Mouse (Mus musculus) heart, embryonic 13.5 days (tissue): ENCODE results near the gene Zfp365. TPM values are rescaled to one million over a fixed set of nuclear protein-coding genes. Genes with fewer than 3 reads are reported as not detected.

Experiments
- ATAC-seq: fragments of 200-750 bp; cut with Nextera tagmentation; 2 replicates; pipeline ENCODE4 v1.8.0; 2017; ENCODE audit warnings: moderate TSS enrichment; ENCODE audit not compliant: insufficient number of reproducible peaks, low FRiP score, low TSS enrichment; ENCODE audit errors: extremely low read depth
- H3K27ac ChIP-seq: fragments of 300-500 bp; sonication (generic); replicated peaks from 2 replicates; pipeline ENCODE4 v1.5.1; 2015; ENCODE audit warnings: moderate library complexity, mild to moderate bottlenecking, inconsistent platforms
- H3K27me3 ChIP-seq: fragments of 300-500 bp; sonication (generic); replicated peaks from 2 replicates; pipeline ENCODE4 v1.6.1; 2015; ENCODE audit warnings: mild to moderate bottlenecking, inconsistent platforms
- H3K36me3 ChIP-seq: fragments of 300-500 bp; sonication (generic); 2 replicates; pipeline ENCODE4 v1.6.1; 2015; ENCODE audit warnings: mild to moderate bottlenecking, inconsistent platforms
- H3K4me1 ChIP-seq: fragments of 300-500 bp; sonication (generic); 2 replicates; pipeline ENCODE4 v1.6.1; 2015; ENCODE audit warnings: inconsistent platforms
- H3K4me2 ChIP-seq: fragments of 300-500 bp; sonication (generic); 2 replicates; pipeline ENCODE4 v1.6.1; 2015; ENCODE audit warnings: inconsistent platforms, mild to moderate bottlenecking, moderate library complexity
- H3K4me3 ChIP-seq: fragments of 300-500 bp; sonication (generic); 2 replicates; pipeline ENCODE4 v1.5.1; 2015; ENCODE audit warnings: moderate library complexity, mild to moderate bottlenecking, inconsistent platforms
- H3K9ac ChIP-seq: fragments of 300-500 bp; sonication (generic); 2 replicates; pipeline ENCODE4 v1.6.1; 2015; ENCODE audit warnings: inconsistent platforms, mild to moderate bottlenecking, moderate library complexity
- H3K9me3 ChIP-seq: fragments of 300-500 bp; sonication (generic); 2 replicates; pipeline ENCODE4 v1.6.1; 2016; ENCODE audit warnings: inconsistent platforms
- WGBS: fragments of 180-500 bp; shearing (Covaris S2); methylation state at CpG from one replicate; pipeline ENCODE4 v1.1.7; 2015; ENCODE audit warnings: mixed read lengths; 5-methylcytosine and 5-hydroxymethylcytosine counted together
- polyA plus RNA-seq: library from polyadenylated mRNA; unstranded; fragments of >200 nt; fragmentation: Nextera tagmentation; extraction: Ambion mirVana; gene quantifications from 2 replicates; pipeline ENCODE4 v1.2.1, GENCODE M21; 2015

Gene Zfp365
- polyA plus RNA-seq, 1 experiment from 2014 or later: 0.90 TPM

GRCm38 (mm10) chr10:67839156-67839555 lies 73.3 kb downstream of the Zfp365 start:
- no peak overlapping the region for H3K4me3 ChIP-seq
- H3K27me3 ChIP-seq: no peaks in the 10 kb centered on the region
- no peaks in the 10 kb centered on the region for H3K36me3 ChIP-seq
- H3K4me2 ChIP-seq: no peak overlapping the region
- H3K27ac ChIP-seq: no peak overlapping the region
- WGBS: 55% methylated on average over 3 of the region's 3 CpGs
- no peak overlapping the region for H3K9ac ChIP-seq
- ATAC-seq: no peak
- no peaks in the 10 kb centered on the region for H3K9me3 ChIP-seq
- no peaks in the 10 kb centered on the region for H3K4me1 ChIP-seq

DNA sequence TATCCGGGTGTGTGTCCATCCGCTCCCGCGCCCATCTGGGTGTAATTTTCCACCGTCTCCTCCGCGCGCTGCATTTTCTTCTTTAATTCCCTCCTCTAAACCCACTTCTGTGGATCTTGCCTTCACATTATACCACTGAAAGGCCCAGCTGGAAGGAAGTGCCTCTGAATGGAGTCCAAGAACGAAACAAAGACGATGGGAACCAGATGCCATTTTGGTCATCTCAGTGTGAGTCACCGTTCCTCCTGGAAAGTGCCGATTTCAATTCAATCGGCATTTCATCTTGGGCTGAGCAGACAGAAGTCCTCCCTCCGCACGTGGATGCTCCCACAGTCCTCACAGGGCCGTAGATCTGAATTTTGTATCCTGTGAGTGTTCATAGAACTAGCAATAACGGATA lies 76.0 kb downstream of the Zfp365 start:
- Histone ChIP-seq H3K27me3 (no peaks in the 10 kb centered on the region), H3K4me2 (no peak overlapping the region), H3K27ac (no peak overlapping the region), H3K36me3 (no peaks in the 10 kb centered on the region), H3K9ac (no peak overlapping the region), H3K9me3 (no peaks in the 10 kb centered on the region), H3K4me3 (no peak overlapping the region), H3K4me1 (no peaks in the 10 kb centered on the region)
- WGBS: 78% methylated on average over 17 of the region's 17 CpGs
- ATAC-seq: no peak

Other genes with a start within 250 kb of the Zfp365 start
- gene Rtkn2, start 66.9 kb upstream of the Zfp365 start, polyA plus RNA-seq: 6.0 and 6.7 TPM in 2 replicates